Mouse (Mus musculus): ENCODE results near the gene Myl12a. TPM values are rescaled to one million over a fixed set of nuclear protein-coding genes. Genes with fewer than 3 reads are reported as not detected.

Gene Myl12a
- polyA plus RNA-seq, 1 experiment = 47.9 TPM

- H3K4me3 ChIP-seq (replicated peaks; ENCODE audit: insufficient read depth, low read depth, low read length) = no peak overlapping the region
- 86% methylated on average over 6 of the region's 6 CpGs for WGBS
Observed at GRCm38 (mm10) chr17:70994671-70995070, 8.0 kb downstream of the Myl12a start.

GRCm38 (mm10) chr17:70993385-70993807 lies 9.3 kb downstream of the Myl12a start:
- H3K4me3 ChIP-seq (replicated peaks; ENCODE audit: insufficient read depth, low read depth, low read length) = no peak overlapping the region
- no peaks in the 10 kb centered on the region for H3K27me3 ChIP-seq (ENCODE audit: control insufficient read depth, insufficient read depth, low read length)
- H3K27ac ChIP-seq (ENCODE audit: insufficient read depth, low read length) = no peak overlapping the region
- no peak for DNase-seq
- 57% methylated on average over 3 of the region's 3 CpGs for WGBS
- TF ChIP-seq CTCF (IDR thresholded peaks at IDR 0.05; ENCODE audit: borderline replicate concordance, insufficient read depth, low read depth, low read length) (no peak), POLR2A (IDR thresholded peaks at IDR 0.05; ENCODE audit: borderline replicate concordance, insufficient read depth, low read length) (no peak)
- peaks cover 11% of the 10 kb centered on the region; the same call in 1 of the 2 replicates for H3K4me1 ChIP-seq (ENCODE audit: control insufficient read depth, insufficient read depth, low read length)

More at GRCm38 (mm10) chr17:70994671-70995070, 8.0 kb downstream of the Myl12a start:
- Histone ChIP-seq H3K4me1 (ENCODE audit: control insufficient read depth, insufficient read depth, low read length) (peaks cover 3% of the 10 kb centered on the region; the same call in 1 of the 2 replicates), H3K27me3 (ENCODE audit: control insufficient read depth, insufficient read depth, low read length) (no peaks in the 10 kb centered on the region), H3K27ac (ENCODE audit: insufficient read depth, low read length) (no peak overlapping the region)
- DNase-seq = no peak
- TF ChIP-seq POLR2A (IDR thresholded peaks at IDR 0.05; ENCODE audit: borderline replicate concordance, insufficient read depth, low read length) = no peak
- TF ChIP-seq CTCF (IDR thresholded peaks at IDR 0.05; ENCODE audit: borderline replicate concordance, insufficient read depth, low read depth, low read length) = no peak

DNA sequence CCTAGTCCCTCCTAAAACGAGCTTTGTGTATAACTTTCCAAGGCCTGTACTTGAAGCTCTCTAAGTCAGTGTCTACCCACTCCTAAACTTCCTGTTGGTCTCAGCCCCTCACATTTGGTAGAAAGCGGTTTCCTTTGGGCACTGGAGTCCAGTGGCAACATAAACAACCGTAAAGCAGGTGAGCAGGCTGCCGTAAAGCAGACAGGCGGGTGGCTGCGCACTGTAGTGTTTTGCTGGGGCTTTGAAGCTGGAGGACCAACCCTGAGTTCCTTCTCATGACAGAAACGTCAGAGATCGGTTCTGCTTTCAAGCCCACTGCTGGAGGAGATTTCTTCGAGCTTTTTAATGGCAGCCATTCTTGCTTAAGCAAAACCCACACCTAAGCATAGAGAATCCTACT lies 10.0 kb downstream of the Myl12a start:
- H3K27me3 ChIP-seq (ENCODE audit: control insufficient read depth, insufficient read depth, low read length) = no peaks in the 10 kb centered on the region
- no peak for DNase-seq

GRCm38 (mm10) chr17:70991706-70992625 lies 10.7 kb downstream of the Myl12a start:
- H3K4me1 ChIP-seq (ENCODE audit: control insufficient read depth, insufficient read depth, low read length) = peaks cover 15% of the 10 kb centered on the region; the same call in 1 of the 2 replicates
- 86% methylated on average over 16 of the region's 16 CpGs for WGBS
- no peak overlapping the region for H3K27ac ChIP-seq (ENCODE audit: insufficient read depth, low read length)
- no peak for DNase-seq
- no peaks in the 10 kb centered on the region for H3K27me3 ChIP-seq (ENCODE audit: control insufficient read depth, insufficient read depth, low read length)
- no peak for TF ChIP-seq POLR2A (IDR thresholded peaks at IDR 0.05; ENCODE audit: borderline replicate concordance, insufficient read depth, low read length)
- no peak for TF ChIP-seq CTCF (IDR thresholded peaks at IDR 0.05; ENCODE audit: borderline replicate concordance, insufficient read depth, low read depth, low read length)
- H3K4me3 ChIP-seq (replicated peaks; ENCODE audit: insufficient read depth, low read depth, low read length) = no peak overlapping the region

More for the DNA sequence above, 10.0 kb downstream of the Myl12a start:
- 93% methylated on average over 9 of the region's 9 CpGs for WGBS
- no peak overlapping the region for H3K4me3 ChIP-seq (replicated peaks; ENCODE audit: insufficient read depth, low read depth, low read length)
- TF ChIP-seq CTCF (IDR thresholded peaks at IDR 0.05; ENCODE audit: borderline replicate concordance, insufficient read depth, low read depth, low read length) (no peak), POLR2A (IDR thresholded peaks at IDR 0.05; ENCODE audit: borderline replicate concordance, insufficient read depth, low read length) (no peak)
- peaks cover 15% of the 10 kb centered on the region; the same call in 1 of the 2 replicates for H3K4me1 ChIP-seq (ENCODE audit: control insufficient read depth, insufficient read depth, low read length)
- no peak overlapping the region for H3K27ac ChIP-seq (ENCODE audit: insufficient read depth, low read length)

GRCm38 (mm10) chr17:70990403-70991303 lies 12.0 kb downstream of the Myl12a start:
- Histone ChIP-seq H3K27ac (ENCODE audit: insufficient read depth, low read length) (peak overlapping the region; percentile 95), H3K27me3 (ENCODE audit: control insufficient read depth, insufficient read depth, low read length) (no peaks in the 10 kb centered on the region), H3K4me1 (ENCODE audit: control insufficient read depth, insufficient read depth, low read length) (peaks cover 15% of the 10 kb centered on the region; the same call in 1 of the 2 replicates), H3K4me3 (replicated peaks; ENCODE audit: insufficient read depth, low read depth, low read length) (peak overlapping the region; percentile 88)
- under 1% methylated on average over 64 of the region's 70 CpGs for WGBS
- DNase-seq = peak; percentile 84 to 88
- TF ChIP-seq POLR2A (IDR thresholded peaks at IDR 0.05; ENCODE audit: borderline replicate concordance, insufficient read depth, low read length) (peak; percentile 76), CTCF (IDR thresholded peaks at IDR 0.05; ENCODE audit: borderline replicate concordance, insufficient read depth, low read depth, low read length) (no peak)

DNA sequence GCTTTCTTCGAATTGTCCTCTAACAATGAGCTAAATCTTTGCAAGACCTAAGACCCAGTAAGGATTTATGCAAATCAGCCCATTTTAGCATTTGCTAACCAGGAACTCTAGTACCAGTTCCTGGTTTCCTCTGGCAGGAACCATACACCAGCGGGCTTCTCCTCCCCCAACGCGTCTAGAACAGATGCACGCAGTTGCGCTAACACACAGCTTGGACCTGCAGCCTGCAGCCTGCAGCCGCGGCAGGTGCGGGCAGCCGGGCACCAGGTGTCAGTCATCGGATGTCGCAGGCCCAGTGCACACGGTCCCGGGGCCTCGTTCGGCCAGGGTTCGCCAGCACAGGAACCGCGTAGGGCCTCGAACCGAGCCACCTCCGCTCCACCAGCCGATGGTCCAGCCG lies 12.7 kb downstream of the Myl12a start:
- DNase-seq = no peak
- WGBS = under 1% methylated on average over 24 of the region's 24 CpGs
- Histone ChIP-seq H3K27me3 (ENCODE audit: control insufficient read depth, insufficient read depth, low read length) (no peaks in the 10 kb centered on the region), H3K27ac (ENCODE audit: insufficient read depth, low read length) (peak overlapping the region; percentile 95; the same call in 1 of the 2 replicates), H3K4me3 (replicated peaks; ENCODE audit: insufficient read depth, low read depth, low read length) (peak overlapping the region; percentile 88), H3K4me1 (ENCODE audit: control insufficient read depth, insufficient read depth, low read length) (peaks cover 15% of the 10 kb centered on the region)
- TF ChIP-seq CTCF (IDR thresholded peaks at IDR 0.05; ENCODE audit: borderline replicate concordance, insufficient read depth, low read depth, low read length) (no peak), POLR2A (IDR thresholded peaks at IDR 0.05; ENCODE audit: borderline replicate concordance, insufficient read depth, low read length) (no peak)

GRCm38 (mm10) chr17:70989430-70989829 lies 13.2 kb downstream of the Myl12a start:
- Histone ChIP-seq H3K27me3 (ENCODE audit: control insufficient read depth, insufficient read depth, low read length) (no peaks in the 10 kb centered on the region), H3K27ac (ENCODE audit: insufficient read depth, low read length) (no peak overlapping the region; the same call in 1 of the 2 replicates), H3K4me1 (ENCODE audit: control insufficient read depth, insufficient read depth, low read length) (peaks cover 15% of the 10 kb centered on the region), H3K4me3 (replicated peaks; ENCODE audit: insufficient read depth, low read depth, low read length) (peak overlapping the region; percentile 88)
- WGBS = 24% methylated on average over 8 of the region's 8 CpGs
- TF ChIP-seq POLR2A (IDR thresholded peaks at IDR 0.05; ENCODE audit: borderline replicate concordance, insufficient read depth, low read length) = no peak
- no peak for TF ChIP-seq CTCF (IDR thresholded peaks at IDR 0.05; ENCODE audit: borderline replicate concordance, insufficient read depth, low read depth, low read length)
- DNase-seq = no peak
